Mouse (Mus musculus) midbrain, embryonic 15.5 days (tissue): Measurements from ENCODE around the gene Pcdh15. TPM values are rescaled to one million over a fixed set of nuclear protein-coding genes. Genes with fewer than 3 reads are reported as not detected.

Experiments used
- ATAC-seq: fragments of 200-750 bp; cut with Nextera tagmentation; replicated peaks from 2 replicates; pipeline ENCODE4 v1.8.0; 2017; ENCODE audit warnings: moderate TSS enrichment
- H3K27ac ChIP-seq: fragments of 300-500 bp; sonication (generic); 2 replicates; pipeline ENCODE4 v1.5.1; 2015; ENCODE audit warnings: mild to moderate bottlenecking, inconsistent platforms
- H3K27me3 ChIP-seq: fragments of 300-500 bp; sonication (generic); replicated peaks from 2 replicates; pipeline ENCODE4 v1.6.1; 2015; ENCODE audit warnings: inconsistent platforms
- H3K36me3 ChIP-seq: fragments of 300-500 bp; sonication (generic); replicated peaks from 2 replicates; pipeline ENCODE4 v1.6.1; 2015; ENCODE audit warnings: inconsistent platforms
- H3K4me1 ChIP-seq: fragments of 300-500 bp; sonication (generic); 2 replicates; pipeline ENCODE4 v1.6.1; 2015; ENCODE audit warnings: inconsistent platforms
- H3K4me2 ChIP-seq: fragments of 300-500 bp; sonication (generic); 2 replicates; pipeline ENCODE4 v1.6.1; 2015; ENCODE audit warnings: inconsistent platforms, mild to moderate bottlenecking, moderate library complexity
- H3K4me3 ChIP-seq: fragments of 300-500 bp; sonication (generic); 2 replicates; pipeline ENCODE4 v1.5.1; 2015; ENCODE audit warnings: mild to moderate bottlenecking, inconsistent platforms
- H3K9ac ChIP-seq: fragments of 300-500 bp; sonication (generic); 2 replicates; pipeline ENCODE4 v1.6.1; 2015; ENCODE audit warnings: mild to moderate bottlenecking, inconsistent platforms
- H3K9me3 ChIP-seq: fragments of 300-500 bp; sonication (generic); 2 replicates; pipeline ENCODE4 v1.6.1; 2016; ENCODE audit warnings: inconsistent platforms
- WGBS: fragments of 180-500 bp; shearing (Covaris S2); methylation state at CpG from one replicate; pipeline ENCODE4 v1.1.7; 2015; ENCODE audit warnings: mixed read lengths; 5-methylcytosine and 5-hydroxymethylcytosine counted together
- polyA plus RNA-seq: library from polyadenylated mRNA; unstranded; fragments of >200 nt; fragmentation: Nextera tagmentation; extraction: Ambion mirVana; gene quantifications from 2 replicates; pipeline ENCODE4 v1.2.1, GENCODE M21; 2015

The Pcdh15 gene
- polyA plus RNA-seq, 1 experiment from 2014 or later = 13.3 TPM

DNA sequence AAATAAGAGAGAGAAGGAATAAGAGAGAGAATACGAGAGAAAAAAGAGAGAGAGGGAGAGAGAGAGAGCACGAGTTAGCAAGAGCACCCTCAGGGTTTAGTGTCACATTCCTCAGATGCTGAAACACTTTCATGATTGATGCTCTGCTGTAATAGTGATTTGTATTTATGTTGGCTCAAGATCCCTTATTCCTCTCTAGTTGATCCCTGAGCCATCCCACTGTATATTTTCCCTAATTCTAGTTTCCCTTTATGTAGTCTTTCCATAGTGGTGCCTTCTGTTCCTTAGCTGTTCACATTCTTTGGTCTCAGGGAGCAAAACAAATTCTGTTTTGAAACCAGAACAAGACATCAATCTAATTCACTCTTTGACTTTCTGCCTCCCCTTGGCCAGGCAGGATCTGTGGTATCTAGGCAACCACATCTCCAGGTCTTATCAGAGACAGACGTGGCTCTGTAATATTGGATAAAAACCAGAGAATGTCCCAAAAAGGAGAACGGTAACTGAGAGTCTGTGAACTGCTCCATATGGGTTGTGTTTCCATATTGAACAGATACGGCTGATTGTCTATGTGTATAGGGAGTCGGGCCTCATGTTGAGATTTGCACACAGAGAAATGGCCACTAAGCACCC lies 1170.6 kb downstream of the Pcdh15 start:
- H3K27ac ChIP-seq = no peak overlapping the region
- ATAC-seq = no peak
- WGBS = 61% methylated on average over 6 of the region's 6 CpGs
- no peaks in the 10 kb centered on the region for H3K27me3 ChIP-seq
- no peak overlapping the region for H3K4me3 ChIP-seq
- H3K9me3 ChIP-seq = 0 out of 2 replicates have a peak, but pooled peaks cover 2% of the 10 kb centered on the region
- H3K4me2 ChIP-seq = no peak overlapping the region
- H3K4me1 ChIP-seq = no peaks in the 10 kb centered on the region
- no peaks in the 10 kb centered on the region for H3K36me3 ChIP-seq
- H3K9ac ChIP-seq = no peak overlapping the region

DNA sequence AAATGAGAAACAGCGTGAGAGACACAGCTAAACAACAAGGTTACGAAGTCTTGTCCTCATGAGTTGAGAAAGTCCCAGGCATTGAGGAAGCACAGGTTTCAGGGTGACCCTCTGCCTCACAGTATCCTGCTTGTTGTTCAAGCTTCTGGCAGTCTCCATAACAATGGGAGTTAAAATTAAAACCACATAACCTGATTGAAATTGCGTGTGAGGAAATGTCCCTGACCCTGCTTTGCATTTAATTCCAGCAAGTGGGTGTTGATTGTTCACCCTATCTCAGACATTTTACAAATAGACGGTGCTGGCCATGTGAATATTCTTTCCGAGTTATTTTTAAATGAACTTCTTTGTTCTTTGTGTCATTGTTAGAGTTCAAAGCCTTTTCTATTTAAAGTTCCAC lies 1171.8 kb downstream of the Pcdh15 start:
- Histone ChIP-seq H3K9ac (no peak overlapping the region), H3K9me3 (no peaks in the 10 kb centered on the region), H3K4me1 (no peaks in the 10 kb centered on the region), H3K36me3 (no peaks in the 10 kb centered on the region), H3K4me3 (no peak overlapping the region), H3K4me2 (no peak overlapping the region), H3K27me3 (no peaks in the 10 kb centered on the region), H3K27ac (no peak overlapping the region)
- WGBS = 84% methylated on average over 5 of the region's 5 CpGs
- ATAC-seq = no peak

DNA sequence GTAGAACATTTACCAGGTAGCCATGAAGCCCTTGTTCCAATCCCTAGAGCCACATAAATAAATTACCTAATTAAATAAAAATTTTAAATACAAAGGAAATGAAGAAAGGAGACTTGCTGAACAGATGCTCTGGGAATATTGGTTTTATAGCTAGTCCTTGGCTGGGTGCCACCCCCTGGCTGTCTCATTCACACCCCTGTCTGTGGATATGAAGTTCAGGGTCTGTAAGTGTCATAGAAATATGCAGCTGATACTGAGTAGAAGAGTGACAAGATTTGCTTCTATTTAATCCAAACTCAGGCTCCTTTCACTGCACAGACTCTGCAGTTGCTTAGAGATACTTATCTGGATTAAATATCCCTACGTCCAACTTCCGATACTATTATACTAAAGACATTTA lies 1205.0 kb downstream of the Pcdh15 start:
- H3K36me3 ChIP-seq = no peaks in the 10 kb centered on the region
- no peak overlapping the region for H3K27ac ChIP-seq
- no peak overlapping the region for H3K4me2 ChIP-seq
- no peaks in the 10 kb centered on the region for H3K27me3 ChIP-seq
- no peak overlapping the region for H3K9ac ChIP-seq
- no peaks in the 10 kb centered on the region for H3K4me1 ChIP-seq
- 76% methylated on average over 2 of the region's 2 CpGs for WGBS
- no peak overlapping the region for H3K4me3 ChIP-seq
- no peaks in the 10 kb centered on the region for H3K9me3 ChIP-seq
- no peak for ATAC-seq

DNA sequence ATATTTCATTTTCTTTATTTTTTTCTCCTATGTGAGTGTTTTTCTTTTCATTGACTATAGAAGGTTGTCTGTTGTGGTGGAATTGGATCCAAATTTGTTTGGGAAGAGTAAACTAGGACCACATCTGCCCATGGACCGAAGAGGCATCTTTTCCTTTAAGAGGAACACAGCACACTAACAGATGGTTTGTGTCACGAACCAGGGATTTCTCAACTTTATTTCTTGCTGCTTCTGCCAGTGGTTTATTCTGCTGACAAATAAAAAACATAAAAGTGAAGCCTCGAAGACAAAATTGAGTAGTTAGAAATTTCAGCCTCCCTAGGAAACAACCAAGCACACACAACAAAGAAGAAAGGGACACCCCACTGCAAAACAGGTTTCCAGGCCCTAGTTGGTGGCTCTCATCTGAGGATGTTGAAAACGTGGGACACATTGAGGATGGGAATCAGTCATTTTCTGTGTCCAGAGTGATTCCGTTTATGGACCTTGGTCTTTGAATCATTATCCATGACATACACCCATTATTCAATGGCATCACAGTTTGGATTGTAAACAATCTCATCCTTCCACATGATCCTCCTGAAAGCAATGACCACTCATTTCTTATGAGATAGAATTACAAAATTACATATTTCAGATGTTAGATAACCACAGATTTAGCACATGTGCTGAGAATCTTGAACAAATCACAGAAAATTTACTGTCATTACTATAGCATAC lies 1206.5 kb downstream of the Pcdh15 start:
- H3K4me2 ChIP-seq = no peak overlapping the region

DNA sequence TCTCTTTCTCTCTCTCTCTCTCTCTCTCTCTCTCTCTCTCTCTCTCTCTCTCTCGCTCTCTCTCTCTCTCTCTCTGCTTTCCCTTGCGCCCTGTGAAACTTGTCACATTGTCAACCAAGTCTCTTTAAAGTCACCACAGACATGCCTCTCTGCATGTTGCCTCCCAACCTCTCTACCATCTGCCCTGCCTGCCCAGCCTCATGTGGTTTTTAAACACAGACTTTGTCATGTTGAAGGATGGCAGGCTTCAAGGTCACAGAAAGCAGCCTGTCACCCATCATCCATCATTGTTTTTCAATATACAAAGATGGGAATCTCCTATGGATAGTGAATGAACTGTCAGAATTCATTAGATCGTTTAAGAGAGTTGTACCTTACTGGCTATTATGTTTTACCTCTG lies 1207.9 kb downstream of the Pcdh15 start:
- ATAC-seq = no peak
- Histone ChIP-seq H3K9ac (no peak overlapping the region), H3K27me3 (no peaks in the 10 kb centered on the region), H3K27ac (no peak overlapping the region), H3K4me1 (no peaks in the 10 kb centered on the region), H3K9me3 (no peaks in the 10 kb centered on the region), H3K36me3 (no peaks in the 10 kb centered on the region), H3K4me2 (no peak overlapping the region), H3K4me3 (no peak overlapping the region)
- WGBS = 86% methylated on average over 3 of the region's 3 CpGs

More for the DNA sequence above, 1206.5 kb downstream of the Pcdh15 start:
- H3K4me3 ChIP-seq = no peak overlapping the region
- WGBS = 72% methylated on average over 5 of the region's 5 CpGs
- H3K27me3 ChIP-seq = no peaks in the 10 kb centered on the region
- no peaks in the 10 kb centered on the region for H3K4me1 ChIP-seq
- no peak overlapping the region for H3K9ac ChIP-seq
- ATAC-seq = no peak
- no peaks in the 10 kb centered on the region for H3K36me3 ChIP-seq
- H3K27ac ChIP-seq = no peak overlapping the region
- H3K9me3 ChIP-seq = no peaks in the 10 kb centered on the region

DNA sequence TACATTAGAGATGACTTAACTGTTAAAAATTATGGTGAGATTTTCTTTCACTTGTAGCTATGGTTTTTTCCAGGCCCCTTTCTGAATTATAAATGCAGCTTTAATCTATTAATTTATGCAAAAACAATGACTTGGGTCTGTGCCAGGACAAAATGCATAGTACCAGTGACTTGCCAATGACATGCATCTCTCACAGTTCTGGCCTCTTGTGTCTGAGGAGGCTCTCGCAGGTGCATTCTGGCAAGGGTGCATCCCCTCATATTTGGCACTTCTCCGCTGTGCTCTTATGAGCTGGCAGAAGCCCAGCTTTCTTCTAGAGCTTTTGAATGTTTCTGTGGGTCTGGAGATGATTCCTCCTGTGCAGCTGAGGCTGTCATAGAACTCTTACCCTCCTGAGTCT lies 1216.9 kb downstream of the Pcdh15 start:
- no peaks in the 10 kb centered on the region for H3K27me3 ChIP-seq
- H3K9ac ChIP-seq = no peak overlapping the region
- ATAC-seq = no peak
- H3K4me3 ChIP-seq = no peak overlapping the region
- WGBS = 82% methylated on average over 2 of the region's 2 CpGs
- H3K4me1 ChIP-seq = no peaks in the 10 kb centered on the region
- H3K9me3 ChIP-seq = no peaks in the 10 kb centered on the region
- no peak overlapping the region for H3K27ac ChIP-seq
- no peaks in the 10 kb centered on the region for H3K36me3 ChIP-seq
- H3K4me2 ChIP-seq = no peak overlapping the region

DNA sequence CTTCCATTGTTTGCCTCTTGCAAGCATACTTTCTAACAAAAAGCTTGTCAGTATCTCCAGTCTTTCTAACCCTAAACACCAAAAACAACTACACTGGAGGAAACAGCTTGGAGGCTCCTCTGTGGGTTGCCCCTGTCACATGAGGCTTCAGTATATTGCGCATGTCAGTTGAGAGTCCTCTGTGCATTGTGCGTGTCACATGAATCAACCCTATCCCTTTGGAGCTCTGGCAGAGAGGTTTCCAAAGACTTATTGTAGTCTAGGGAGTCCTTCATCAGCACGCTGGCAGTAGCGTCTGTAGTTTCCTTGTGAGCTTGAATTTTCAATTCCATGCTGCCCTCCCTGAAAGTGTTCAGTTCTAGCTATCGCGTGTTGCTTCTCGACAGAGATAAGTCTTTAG lies 1236.3 kb downstream of the Pcdh15 start:
- Histone ChIP-seq H3K27me3 (no peaks in the 10 kb centered on the region), H3K9me3 (no peaks in the 10 kb centered on the region), H3K4me1 (no peaks in the 10 kb centered on the region), H3K9ac (no peak overlapping the region), H3K27ac (no peak overlapping the region), H3K36me3 (no peaks in the 10 kb centered on the region), H3K4me2 (no peak overlapping the region), H3K4me3 (no peak overlapping the region)
- no peak for ATAC-seq
- WGBS = 85% methylated on average over 7 of the region's 7 CpGs

DNA sequence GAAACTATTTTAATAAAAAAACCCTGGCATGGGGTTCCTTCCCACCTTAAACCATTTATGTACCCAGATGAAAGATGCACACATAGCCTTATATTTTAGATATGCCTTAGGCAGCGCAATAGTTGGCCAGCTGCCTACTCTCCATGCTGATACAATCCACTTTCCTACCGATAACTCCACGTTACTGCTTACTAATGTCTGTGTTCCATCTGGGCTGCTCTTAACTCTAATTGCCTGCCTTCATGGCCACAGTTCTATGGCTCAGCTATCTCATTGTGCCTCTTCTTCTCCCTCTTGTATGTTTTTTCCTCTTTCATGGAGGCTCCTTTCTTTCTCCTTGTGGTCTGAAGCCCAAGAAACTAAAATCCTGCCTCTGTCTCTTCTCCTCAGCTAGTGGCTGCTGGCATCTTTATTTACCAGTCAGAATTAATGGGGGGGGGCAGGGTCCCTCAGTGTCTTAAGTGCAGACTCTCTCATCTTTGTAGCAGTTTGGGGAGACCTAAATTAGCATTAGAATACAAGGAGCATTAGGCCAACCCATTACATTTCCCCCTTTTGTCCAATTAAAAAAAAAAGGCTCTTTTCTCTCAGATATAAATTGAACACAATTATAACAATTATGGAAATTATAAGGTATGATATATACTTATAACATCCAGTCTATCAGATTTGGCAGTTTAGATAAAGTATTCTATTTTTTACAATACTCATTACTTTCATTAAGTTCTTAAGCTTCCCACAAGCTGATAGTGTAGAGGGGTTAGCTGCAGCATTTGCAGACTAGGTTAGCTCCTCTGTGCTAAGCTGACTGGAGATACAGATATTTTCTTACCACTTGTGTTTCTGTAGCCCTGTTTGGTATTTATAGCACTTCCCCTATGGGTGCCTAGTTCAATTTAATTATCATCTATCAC lies 1240.4 kb downstream of the Pcdh15 start:
- 75% methylated on average over 3 of the region's 3 CpGs for WGBS
- H3K27ac ChIP-seq = no peak overlapping the region
- H3K4me1 ChIP-seq = no peaks in the 10 kb centered on the region
- H3K9ac ChIP-seq = no peak overlapping the region
- H3K4me2 ChIP-seq = no peak overlapping the region
- ATAC-seq = no peak
- no peaks in the 10 kb centered on the region for H3K27me3 ChIP-seq
- no peaks in the 10 kb centered on the region for H3K9me3 ChIP-seq
- no peaks in the 10 kb centered on the region for H3K36me3 ChIP-seq
- no peak overlapping the region for H3K4me3 ChIP-seq

DNA sequence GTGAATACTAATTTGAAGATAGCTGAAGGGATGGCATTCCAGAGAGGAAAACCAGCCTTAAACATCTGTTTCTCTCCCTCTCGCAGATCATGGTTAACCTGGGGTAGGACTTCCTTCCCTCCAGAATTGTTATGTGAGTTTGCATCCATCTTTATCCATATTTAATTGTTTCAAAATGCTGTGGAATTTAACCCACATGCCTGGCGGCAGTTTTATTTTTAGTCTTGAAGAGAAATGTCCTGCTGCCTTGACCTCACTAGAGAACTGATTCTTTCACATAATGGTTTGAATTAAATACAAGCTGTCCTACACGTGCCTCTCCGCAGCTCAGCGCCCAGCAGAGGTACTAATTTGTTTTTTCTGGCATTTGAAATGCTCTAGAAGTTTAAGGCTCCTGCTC lies 1260.4 kb downstream of the Pcdh15 start:
- Histone ChIP-seq H3K36me3 (no peaks in the 10 kb centered on the region), H3K4me2 (no peak overlapping the region), H3K9me3 (no peaks in the 10 kb centered on the region), H3K4me1 (no peaks in the 10 kb centered on the region), H3K4me3 (no peak overlapping the region), H3K27ac (no peak overlapping the region), H3K9ac (no peak overlapping the region), H3K27me3 (no peaks in the 10 kb centered on the region)
- no peak for ATAC-seq
- WGBS = 65% methylated on average over 5 of the region's 5 CpGs

DNA sequence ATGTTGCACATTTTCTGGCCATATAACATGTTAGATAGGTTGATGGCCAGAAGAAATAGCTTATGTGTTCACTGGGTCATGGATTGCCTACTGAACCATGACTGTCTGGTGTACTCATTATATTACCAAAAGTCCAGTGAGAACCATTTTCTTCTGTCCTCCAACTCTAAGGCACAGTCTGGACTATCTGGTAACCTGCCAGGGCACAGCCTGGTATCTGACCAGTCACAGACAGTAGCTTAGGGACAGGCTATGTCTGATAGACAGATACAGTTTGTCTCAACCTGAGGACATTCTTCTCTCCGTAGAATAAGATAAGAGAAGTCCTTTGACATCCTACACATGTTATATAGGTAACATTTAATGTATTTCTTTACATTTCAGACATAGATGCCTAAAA lies 1279.6 kb downstream of the Pcdh15 start:
- Histone ChIP-seq H3K4me2 (no peak overlapping the region), H3K4me3 (no peak overlapping the region), H3K9ac (no peak overlapping the region), H3K4me1 (no peaks in the 10 kb centered on the region), H3K27me3 (no peaks in the 10 kb centered on the region), H3K36me3 (no peaks in the 10 kb centered on the region), H3K27ac (no peak overlapping the region), H3K9me3 (no peaks in the 10 kb centered on the region)
- no peak for ATAC-seq
- WGBS = 88% methylated on average over 1 of the region's 1 CpGs

DNA sequence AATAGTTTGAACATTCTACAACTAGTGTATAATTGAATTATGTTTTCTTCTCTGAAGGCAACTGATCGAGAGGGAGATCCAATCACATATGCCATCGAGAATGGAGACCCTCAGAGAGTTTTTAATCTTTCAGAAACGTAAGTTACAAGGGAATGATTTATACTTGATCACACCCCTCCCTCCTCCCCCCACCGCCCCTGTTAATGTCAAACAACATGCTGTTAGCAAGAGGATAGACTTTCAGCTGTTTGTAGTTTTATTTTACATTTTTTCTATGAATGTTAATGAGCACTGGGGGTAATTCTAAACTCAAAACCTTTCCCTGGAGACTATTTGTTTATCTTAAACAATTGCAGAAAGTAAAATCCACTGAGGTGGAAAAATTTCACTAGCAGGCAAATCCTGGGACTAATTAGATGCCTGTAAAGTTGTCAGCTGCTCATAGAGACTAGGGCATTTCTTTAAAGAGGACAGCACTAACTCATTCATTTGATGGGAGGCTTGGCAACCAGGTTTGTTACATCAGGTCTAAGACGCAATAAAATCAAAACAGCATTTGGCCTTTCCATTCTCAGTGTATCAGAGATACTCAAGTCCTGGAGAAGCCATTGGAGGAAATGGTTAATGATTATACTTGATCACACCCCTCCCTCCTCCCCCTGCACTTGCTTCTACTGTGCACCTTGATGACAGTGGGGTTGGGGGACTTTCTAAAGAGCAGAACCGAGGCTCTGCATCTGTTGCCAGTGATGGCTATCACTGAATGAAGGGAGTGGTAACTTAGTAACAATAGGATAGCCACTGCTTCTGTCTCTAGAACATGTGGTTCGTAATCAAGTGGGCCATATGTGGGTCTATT lies 1280.4 kb downstream of the Pcdh15 start:
- Histone ChIP-seq H3K4me1 (no peaks in the 10 kb centered on the region), H3K36me3 (no peaks in the 10 kb centered on the region), H3K9ac (no peak overlapping the region), H3K27ac (no peak overlapping the region), H3K4me2 (no peak overlapping the region), H3K4me3 (no peak overlapping the region), H3K27me3 (no peaks in the 10 kb centered on the region), H3K9me3 (no peaks in the 10 kb centered on the region)
- 61% methylated on average over 7 of the region's 7 CpGs for WGBS
- ATAC-seq = no peak
